8 mouse cellular contexts compared by ENCODE assay signal in genomic region chr6:134917087-134917486, GRCm38 (mm10). TPM values are rescaled to one million over a fixed set of nuclear protein-coding genes. Genes with fewer than 3 reads are reported as not detected.
DNase-seq lines count a peak whose midpoint lies in the region; ATAC-seq lines count a peak whose summit lies in the region.

No protein-coding gene starts in this region.

- no peak for ATAC-seq in erythroblast, adult 5-6 weeks (replicated peaks; ENCODE audit: low FRiP score, poor library complexity, severe bottlenecking)
- ATAC-seq in forebrain, embryonic 15.5 days (replicated peaks) = no peak
- no peak for ATAC-seq in hindbrain, embryonic 13.5 days (ENCODE audit: low FRiP score)

- H3K9me3 ChIP-seq in erythroblast, embryonic 14.5 days (ENCODE audit: control insufficient read depth, low read length) = no peaks in the 10 kb centered on the region
- no peaks in the 10 kb centered on the region for H3K9me3 ChIP-seq in forebrain, embryonic 15.5 days
- no peaks in the 10 kb centered on the region for H3K9me3 ChIP-seq in hindbrain, embryonic 13.5 days
- no peaks in the 10 kb centered on the region for H3K9me3 ChIP-seq in midbrain, embryonic 10.5 days (replicated peaks)

- DNase-seq in adrenal gland, postnatal 25 days = peak; percentile 55
- DNase-seq in left cerebral cortex, postnatal 4 days = peak; percentile 36
- peak; percentile 62 for DNase-seq in midbrain, embryonic 10.5 days (ENCODE audit: low spot score)
- DNase-seq in spleen, postnatal 36 days (ENCODE audit: low spot score in 2 of 2) = peak; percentile 62 to 67

- peaks cover 42% of the 10 kb centered on the region for H3K4me1 ChIP-seq in erythroblast, embryonic 14.5 days (ENCODE audit: control insufficient read depth)
- peaks cover 23% of the 10 kb centered on the region for H3K4me1 ChIP-seq in forebrain, embryonic 15.5 days
- peaks cover 32% of the 10 kb centered on the region for H3K4me1 ChIP-seq in hindbrain, embryonic 13.5 days (replicated peaks)
- H3K4me1 ChIP-seq in midbrain, embryonic 10.5 days = peaks cover 40% of the 10 kb centered on the region

- intact Hi-C loops in left cerebral cortex, postnatal 4 days (cut with DNase I) = no loop called here

- H3K4me3 ChIP-seq in erythroblast, embryonic 14.5 days (replicated peaks) = peak overlapping the region; percentile 69
- peak overlapping the region; percentile 39 for H3K4me3 ChIP-seq in forebrain, embryonic 15.5 days
- peak overlapping the region; percentile 39 for H3K4me3 ChIP-seq in hindbrain, embryonic 13.5 days
- H3K4me3 ChIP-seq in midbrain, embryonic 10.5 days = peak overlapping the region; percentile 56

- WGBS in forebrain, embryonic 15.5 days = 2% methylated on average over 11 of the region's 11 CpGs
- WGBS in hindbrain, embryonic 13.5 days = 1% methylated on average over 11 of the region's 11 CpGs
- WGBS in midbrain, embryonic 10.5 days = 2% methylated on average over 11 of the region's 11 CpGs

- 0 out of 2 replicates have a peak overlapping the region, but pooled peaks have one; percentile 26 for H3K9ac ChIP-seq in forebrain, embryonic 15.5 days (replicated peaks)
- H3K9ac ChIP-seq in hindbrain, embryonic 13.5 days = peak overlapping the region; percentile 55

- peak overlapping the region; percentile 54 for H3K4me2 ChIP-seq in forebrain, embryonic 15.5 days (replicated peaks)
- peak overlapping the region; percentile 60 for H3K4me2 ChIP-seq in hindbrain, embryonic 13.5 days

- peaks cover 21% of the 10 kb centered on the region for H3K27me3 ChIP-seq in erythroblast, embryonic 14.5 days (ENCODE audit: control insufficient read depth)
- H3K27me3 ChIP-seq in forebrain, embryonic 15.5 days = no peaks in the 10 kb centered on the region
- H3K27me3 ChIP-seq in hindbrain, embryonic 13.5 days = peaks cover 18% of the 10 kb centered on the region
- H3K27me3 ChIP-seq in midbrain, embryonic 10.5 days (ENCODE audit: low read depth, poor library complexity, severe bottlenecking) = peaks cover 19% of the 10 kb centered on the region

- H3K36me3 ChIP-seq in erythroblast, embryonic 14.5 days (ENCODE audit: control insufficient read depth) = peaks cover 5% of the 10 kb centered on the region
- no peaks in the 10 kb centered on the region for H3K36me3 ChIP-seq in forebrain, embryonic 15.5 days
- no peaks in the 10 kb centered on the region for H3K36me3 ChIP-seq in hindbrain, embryonic 13.5 days
- peaks cover 3% of the 10 kb centered on the region; the same call in 1 of the 2 replicates for H3K36me3 ChIP-seq in midbrain, embryonic 10.5 days

- H3K27ac ChIP-seq in forebrain, embryonic 15.5 days (replicated peaks) = peak overlapping the region; percentile 17; the same call in 1 of the 2 replicates
- H3K27ac ChIP-seq in hindbrain, embryonic 13.5 days = peak overlapping the region; percentile 35
- peak overlapping the region; percentile 74 for H3K27ac ChIP-seq in midbrain, embryonic 10.5 days (replicated peaks)

RNA-seq across cellular contexts. Expression of gene Cdkn1b, which starts 3.1 kb away (rescaled TPM):
- 6.9 and 7.0 TPM in 2 replicates for polyA plus RNA-seq in erythroblast, embryonic 14.5 days (2012)
- 256 and 258 TPM in 2 replicates for total RNA-seq in erythroblast, adult 5-6 weeks (2015; ENCODE audit: low replicate concordance)
- 354 and 386 TPM in 2 replicates for total RNA-seq in erythroblast, adult 5-6 weeks (2017; ENCODE audit: low replicate concordance)
- 52.2 and 89.9 TPM in 2 replicates for total RNA-seq in adrenal gland, postnatal 25 days (2021)
- 52.4 and 55.1 TPM in 2 replicates for polyA plus RNA-seq in forebrain, embryonic 15.5 days (2015; fragmentation: Nextera tagmentation; extraction: Ambion mirVana)
- 27.1 and 27.2 TPM in 2 replicates for polyA plus RNA-seq in hindbrain, embryonic 13.5 days (2015; fragmentation: Nextera tagmentation; extraction: Ambion mirVana)
- total RNA-seq in left cerebral cortex, postnatal 4 days (2021) = 10 to 100 TPM; 55.5 to 62.2 TPM
- 15.5 and 20.9 TPM in 2 replicates for polyA plus RNA-seq in midbrain, embryonic 10.5 days (2016; fragmentation: Nextera tagmentation; extraction: Ambion mirVana)

RNA-seq across cellular contexts. Expression of gene Gpr19, which starts 18.7 kb away (rescaled TPM):
- 0.36 and 0.61 TPM in 2 replicates for polyA plus RNA-seq in erythroblast, embryonic 14.5 days (2012)
- 2.7 and 5.0 TPM in 2 replicates for total RNA-seq in erythroblast, adult 5-6 weeks (2015; ENCODE audit: low replicate concordance)
- 2.1 and 8.3 TPM in 2 replicates for total RNA-seq in erythroblast, adult 5-6 weeks (2017; ENCODE audit: low replicate concordance)
- 8.9 and 11.3 TPM in 2 replicates for total RNA-seq in adrenal gland, postnatal 25 days (2021)
- 47.7 and 48.1 TPM in 2 replicates for polyA plus RNA-seq in forebrain, embryonic 15.5 days (2015; fragmentation: Nextera tagmentation; extraction: Ambion mirVana)
- polyA plus RNA-seq in hindbrain, embryonic 13.5 days (2015; fragmentation: Nextera tagmentation; extraction: Ambion mirVana) = 39.0 and 45.1 TPM in 2 replicates
- total RNA-seq in left cerebral cortex, postnatal 4 days (2021) = 10 to 100 TPM; 24.5 to 29.3 TPM
- polyA plus RNA-seq in midbrain, embryonic 10.5 days (2016; fragmentation: Nextera tagmentation; extraction: Ambion mirVana) = 32.3 and 37.7 TPM in 2 replicates

Comparison
In these comparisons a context has a peak if more than half of its experiments do, and no peak if none do; other contexts are left out.
1. H3K27ac ChIP-seq: peak in every context shown above with its lines; median percentile 74 in midbrain, embryonic 10.5 days; 35 in hindbrain, embryonic 13.5 days; 17 in forebrain, embryonic 15.5 days.
2. RNA of gene Gpr19, which starts 18.7 kb away (polyA plus RNA-seq): 47.7 to 48.1 TPM in forebrain, embryonic 15.5 days, 39.0 to 45.1 TPM in hindbrain, embryonic 13.5 days and 32.3 to 37.7 TPM in midbrain, embryonic 10.5 days; 0.36 to 0.61 TPM in erythroblast, embryonic 14.5 days; every median in the first group is over 10 times any median in the second.
3. Peak in every context shown above with its lines, with median percentiles within 50 percentile points of each other: H3K4me3 ChIP-seq and DNase-seq.